Mouse (Mus musculus) E14TG2a.4 (cell line): ENCODE data around the gene Sox5.

Experiments
- H3K27me3 ChIP-seq: 2 replicates; pipeline ENCODE4 v1.6.1; 2014; ENCODE audit warnings: low read length, control low read depth; ENCODE audit not compliant: insufficient read depth
- H3K36me3 ChIP-seq: 2 replicates; pipeline ENCODE4 v1.6.1; 2014; ENCODE audit warnings: low read length, control low read depth; ENCODE audit not compliant: insufficient read depth
- H3K4me1 ChIP-seq: replicated peaks from 2 replicates; pipeline ENCODE4 v1.6.1; 2014; ENCODE audit warnings: low read depth, low read length, control low read depth
- H3K4me3 ChIP-seq: replicated peaks from 2 replicates; pipeline ENCODE4 v1.5.1; 2014; ENCODE audit warnings: mild to moderate bottlenecking, low read length
- H3K9me3 ChIP-seq: 2 replicates; pipeline ENCODE4 v1.6.1; 2014; ENCODE audit warnings: low read length, control low read depth
- CTCF ChIP-seq: conservative IDR thresholded peaks from 2 replicates; pipeline ENCODE4 v1.5.1; 2014; ENCODE audit warnings: low read length
- NANOG ChIP-seq: IDR thresholded peaks from 2 replicates; pipeline ENCODE4 v1.6.1; 2014; ENCODE audit warnings: borderline replicate concordance, low read length, mixed read lengths
- POU5F1 ChIP-seq: IDR thresholded peaks from 2 replicates; pipeline ENCODE4 v1.6.1; 2014; ENCODE audit warnings: low read length, borderline replicate concordance

The Sox5 gene

GRCm38 (mm10) chr6:144322297-144323047, 459.3 kb downstream of the Sox5 start:
- Histone ChIP-seq H3K4me1 (peaks cover 18% of the 10 kb centered on the region), H3K36me3 (no peaks in the 10 kb centered on the region), H3K27me3 (no peaks in the 10 kb centered on the region), H3K4me3 (no peak overlapping the region), H3K9me3 (peaks cover 5% of the 10 kb centered on the region; the same call in 1 of the 2 replicates)
- TF ChIP-seq POU5F1 (no peak), NANOG (no peak), CTCF (no peak)

GRCm38 (mm10) chr6:144320327-144320726, 461.4 kb downstream of the Sox5 start:
- Histone ChIP-seq H3K27me3 (no peaks in the 10 kb centered on the region), H3K36me3 (no peaks in the 10 kb centered on the region), H3K4me1 (peaks cover 5% of the 10 kb centered on the region), H3K9me3 (peaks cover 5% of the 10 kb centered on the region; the same call in 1 of the 2 replicates), H3K4me3 (no peak overlapping the region)
- TF ChIP-seq CTCF (no peak), NANOG (no peak)

GRCm38 (mm10) chr6:144319717-144320116, 462.1 kb downstream of the Sox5 start:
- Histone ChIP-seq H3K9me3 (peaks cover 4% of the 10 kb centered on the region; the same call in 1 of the 2 replicates), H3K36me3 (no peaks in the 10 kb centered on the region), H3K4me1 (peaks cover 5% of the 10 kb centered on the region), H3K4me3 (no peak overlapping the region), H3K27me3 (no peaks in the 10 kb centered on the region)
- TF ChIP-seq CTCF, result no peak
- no peak for TF ChIP-seq NANOG
- TF ChIP-seq POU5F1, result no peak

- Histone ChIP-seq H3K27me3 (no peaks in the 10 kb centered on the region), H3K36me3 (no peaks in the 10 kb centered on the region), H3K4me1 (peaks cover 8% of the 10 kb centered on the region), H3K4me3 (no peak overlapping the region), H3K9me3 (no peaks in the 10 kb centered on the region; the same call in 1 of the 2 replicates)
- TF ChIP-seq NANOG, result no peak
- TF ChIP-seq CTCF, result no peak
- TF ChIP-seq POU5F1, result no peak
Observed at GRCm38 (mm10) chr6:144312781-144313754, 468.7 kb downstream of the Sox5 start.

- Histone ChIP-seq H3K9me3 (no peaks in the 10 kb centered on the region; the same call in 1 of the 2 replicates), H3K36me3 (no peaks in the 10 kb centered on the region), H3K4me1 (peaks cover 8% of the 10 kb centered on the region), H3K4me3 (no peak overlapping the region), H3K27me3 (no peaks in the 10 kb centered on the region)
- TF ChIP-seq CTCF, result no peak
- TF ChIP-seq POU5F1, result no peak
- TF ChIP-seq NANOG, result no peak
Observed at GRCm38 (mm10) chr6:144312282-144312780, 469.4 kb downstream of the Sox5 start.

- Histone ChIP-seq H3K9me3 (no peaks in the 10 kb centered on the region; the same call in 1 of the 2 replicates), H3K4me3 (no peak overlapping the region), H3K36me3 (no peaks in the 10 kb centered on the region), H3K4me1 (peaks cover 8% of the 10 kb centered on the region), H3K27me3 (no peaks in the 10 kb centered on the region)
- TF ChIP-seq NANOG, result no peak
- no peak for TF ChIP-seq CTCF
- TF ChIP-seq POU5F1, result no peak
Observed at GRCm38 (mm10) chr6:144311754-144312153, 470.0 kb downstream of the Sox5 start.

GRCm38 (mm10) chr6:144309171-144309570, 472.6 kb downstream of the Sox5 start:
- H3K4me3 ChIP-seq, result no peak overlapping the region
- H3K4me1 ChIP-seq, result peaks cover 10% of the 10 kb centered on the region
- no peak for TF ChIP-seq POU5F1
- TF ChIP-seq NANOG, result no peak
- no peak for TF ChIP-seq CTCF
- H3K27me3 ChIP-seq, result no peaks in the 10 kb centered on the region
- no peaks in the 10 kb centered on the region for H3K36me3 ChIP-seq
- H3K9me3 ChIP-seq, result no peaks in the 10 kb centered on the region; the same call in 1 of the 2 replicates
